Mouse (Mus musculus) cerebellum, adult 9-10 months (tissue): ENCODE results near the gene Gm21954.
A peak's percentile ranks its signal among the peaks of the same experiment; 100 is the strongest.

ENCODE experiments used
- DNase-seq: peaks from one replicate; pipeline ENCODE4 v3.0.0; 2022

The Gm21954 gene

DNA sequence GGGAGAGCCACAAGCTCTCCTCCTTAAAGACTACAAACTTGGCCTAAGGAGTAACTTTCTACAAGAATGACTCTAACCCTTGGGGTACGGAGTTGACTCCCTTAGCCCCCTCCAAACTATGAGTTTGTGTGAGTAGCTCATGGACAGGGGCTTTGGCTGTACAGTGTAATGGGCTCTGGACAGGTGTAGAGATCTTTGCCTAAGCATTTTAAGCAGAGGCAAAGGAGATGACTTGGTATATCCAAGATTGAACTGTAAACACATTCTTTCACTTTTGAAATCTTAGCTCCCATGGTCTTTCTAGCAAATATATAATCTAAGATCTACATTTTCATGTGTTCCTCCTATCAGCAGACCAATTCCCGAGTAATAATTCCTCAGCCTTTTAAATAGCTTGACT lies at the start of gene Gm21954:
Gm21954 (minus strand) TSS at position 101 of the 400 bp plus-strand sequence.
- peak; percentile 18 for DNase-seq

DNA sequence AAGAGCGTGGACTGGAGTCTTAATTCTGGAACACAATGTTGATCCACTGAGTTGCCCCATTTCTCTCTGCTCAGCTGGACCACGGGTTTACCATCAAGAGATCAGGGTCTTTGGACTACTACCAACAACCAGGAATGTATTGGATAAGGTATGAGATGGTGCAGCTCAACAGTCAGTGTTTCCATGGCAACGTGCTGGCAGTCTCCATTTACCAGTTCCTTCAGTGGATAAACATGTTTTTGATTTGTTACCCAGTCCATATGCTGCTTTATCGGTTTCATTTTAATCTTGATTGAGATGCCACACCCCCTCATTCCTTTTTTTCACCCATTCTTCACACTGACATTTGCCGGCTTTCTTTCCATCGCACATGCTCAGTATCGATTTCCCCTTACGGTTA lies 49.8 kb upstream of the Gm21954 start:
- peak; percentile 67 for DNase-seq

DNA sequence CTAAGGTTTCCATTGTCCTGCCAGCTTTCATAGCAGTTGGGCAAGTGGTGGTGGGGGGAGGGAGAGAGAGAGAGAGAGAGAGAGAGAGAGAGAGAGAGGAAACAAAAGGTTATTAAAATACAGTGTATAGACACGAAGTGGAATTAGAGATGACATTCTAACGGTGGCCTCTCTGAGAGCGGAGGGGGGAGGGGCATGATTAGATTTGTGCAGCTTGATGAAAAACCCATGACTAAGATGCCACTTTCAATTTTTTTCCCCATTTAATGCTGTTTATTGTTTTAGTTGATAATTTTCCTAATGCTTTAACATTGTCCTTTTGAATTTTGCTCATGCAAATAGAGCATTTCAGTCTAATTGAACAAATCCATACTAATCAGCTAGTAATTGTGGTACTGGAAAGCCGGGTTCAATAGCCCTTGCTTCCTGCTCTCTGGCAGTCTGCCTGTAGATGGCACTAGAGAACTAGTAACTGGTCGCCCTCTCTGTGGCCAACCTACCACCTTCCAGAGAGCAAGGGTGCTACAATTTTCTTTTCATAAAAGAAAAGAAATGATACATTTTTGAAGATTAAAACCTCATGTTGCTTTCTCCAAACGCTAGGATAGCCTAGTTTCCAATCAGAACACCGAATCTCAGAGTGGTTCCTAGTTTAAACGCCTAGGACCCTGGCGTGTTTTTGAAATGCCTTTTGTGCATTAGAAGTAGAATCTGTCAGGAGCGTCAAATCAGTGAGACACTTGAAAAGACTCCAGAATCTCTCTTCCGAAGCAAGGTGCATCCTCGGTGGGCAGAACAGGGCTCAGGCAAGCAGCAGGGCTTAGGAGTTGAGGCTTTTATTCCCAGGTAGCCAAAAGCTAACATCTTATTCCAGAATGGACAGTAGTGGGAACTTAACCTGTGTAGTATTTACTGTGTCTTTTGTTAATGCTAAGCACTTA lies 48.5 kb upstream of the Gm21954 start:
- peak; percentile 93 for DNase-seq

DNA sequence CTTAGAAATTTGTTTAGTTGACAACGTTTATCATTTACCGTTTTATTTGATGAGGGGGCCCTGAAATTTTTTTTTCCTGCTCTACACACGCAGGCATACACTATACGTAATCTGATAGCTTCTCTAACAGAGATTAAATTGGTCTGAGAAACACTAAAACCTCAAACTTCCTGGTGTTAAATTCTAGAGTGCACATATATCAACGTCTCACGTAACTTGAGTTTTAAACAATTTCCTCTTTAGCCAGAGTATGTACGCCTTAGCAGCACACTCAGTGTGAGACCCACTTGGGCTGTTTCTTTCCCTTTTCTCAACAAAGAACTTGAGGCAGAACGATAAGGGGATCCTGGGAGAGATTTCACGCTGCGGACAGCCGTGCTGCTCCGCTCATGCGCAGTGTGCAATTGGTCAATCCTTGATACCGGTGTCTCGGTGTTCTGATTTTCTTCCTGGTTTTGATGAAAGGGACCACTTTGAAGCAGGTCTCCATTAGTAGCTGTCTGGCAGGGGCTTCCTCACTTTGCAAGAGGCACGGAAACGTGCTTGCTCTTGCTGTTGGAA lies 45.5 kb upstream of the Gm21954 start:
- DNase-seq, result no peak

DNA sequence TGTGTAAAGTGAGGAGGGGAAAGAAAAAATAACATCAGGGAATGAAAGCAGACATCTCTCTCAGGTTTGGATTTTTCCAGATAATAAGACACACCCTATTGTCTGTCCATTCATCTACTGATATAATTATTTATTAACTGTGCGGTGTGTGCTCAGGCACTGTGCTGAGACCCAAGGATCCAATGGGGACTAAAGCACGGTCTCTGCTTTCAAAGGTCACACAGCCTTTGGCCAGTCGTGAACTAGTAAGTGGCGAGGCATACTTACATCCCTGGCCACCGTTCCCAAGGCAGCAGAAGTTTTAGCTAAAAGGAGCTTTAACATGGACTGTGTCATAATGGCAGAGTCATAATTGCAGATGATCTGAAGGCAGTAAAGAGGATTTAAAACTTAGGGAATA lies 44.0 kb upstream of the Gm21954 start:
- DNase-seq, result no peak

DNA sequence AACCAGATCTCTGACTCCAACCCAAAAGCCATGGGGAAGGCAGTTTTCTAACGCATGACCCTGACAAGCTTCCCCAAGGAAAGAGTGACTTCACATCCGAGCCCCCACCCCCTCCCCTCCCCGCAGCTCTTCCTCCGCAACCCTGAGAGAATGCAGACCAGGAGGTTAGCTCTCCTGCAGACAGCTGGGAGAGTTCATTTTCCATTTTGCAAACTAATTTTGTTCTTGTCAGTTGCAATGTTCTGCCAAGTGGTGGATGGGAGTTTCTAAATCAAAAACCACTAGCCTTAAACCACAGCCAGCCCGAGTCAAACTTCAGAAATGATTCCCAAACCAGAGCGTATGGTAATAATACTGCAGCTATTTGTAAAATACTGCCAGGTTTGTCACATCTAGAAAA lies 39.6 kb upstream of the Gm21954 start:
- no peak for DNase-seq

DNA sequence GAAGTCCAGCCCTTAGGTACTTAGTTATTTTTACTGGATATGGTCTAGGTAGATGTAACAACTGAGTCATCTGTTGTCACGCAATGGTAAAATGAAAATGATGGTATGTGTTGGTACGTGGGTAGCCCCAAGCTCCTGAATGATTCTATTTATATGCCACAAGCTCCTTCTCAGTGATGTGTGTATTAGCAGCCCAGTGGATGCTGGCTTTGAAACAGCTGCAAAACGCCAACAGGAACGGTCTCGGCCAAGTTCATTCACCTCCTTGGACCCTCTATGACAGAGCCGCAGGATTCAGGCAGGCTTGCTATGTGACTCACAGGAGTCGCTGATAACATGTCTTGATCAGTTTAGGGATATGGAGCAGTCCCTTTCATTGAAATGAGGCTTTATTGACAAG lies 38.2 kb upstream of the Gm21954 start:
- no peak for DNase-seq

DNA sequence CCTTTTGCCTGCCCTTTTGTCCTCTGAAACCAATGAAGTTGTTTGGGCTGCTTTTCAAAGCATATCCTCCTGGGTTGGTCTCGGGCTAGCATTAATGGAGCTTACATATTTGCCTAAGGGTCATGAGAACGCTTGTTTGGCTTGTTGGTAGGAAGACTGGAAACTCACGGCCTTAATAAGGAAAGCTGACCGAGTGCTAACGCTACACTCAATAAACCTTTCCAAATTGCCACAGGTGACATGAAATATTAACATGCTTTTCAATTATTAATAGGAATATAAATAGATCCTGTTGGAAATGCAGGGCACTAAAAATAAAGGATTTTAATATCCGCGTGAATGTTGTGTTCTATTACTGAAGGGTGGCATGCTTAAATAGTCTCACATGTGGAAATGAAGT lies 27.3 kb upstream of the Gm21954 start:
- DNase-seq, result no peak

DNA sequence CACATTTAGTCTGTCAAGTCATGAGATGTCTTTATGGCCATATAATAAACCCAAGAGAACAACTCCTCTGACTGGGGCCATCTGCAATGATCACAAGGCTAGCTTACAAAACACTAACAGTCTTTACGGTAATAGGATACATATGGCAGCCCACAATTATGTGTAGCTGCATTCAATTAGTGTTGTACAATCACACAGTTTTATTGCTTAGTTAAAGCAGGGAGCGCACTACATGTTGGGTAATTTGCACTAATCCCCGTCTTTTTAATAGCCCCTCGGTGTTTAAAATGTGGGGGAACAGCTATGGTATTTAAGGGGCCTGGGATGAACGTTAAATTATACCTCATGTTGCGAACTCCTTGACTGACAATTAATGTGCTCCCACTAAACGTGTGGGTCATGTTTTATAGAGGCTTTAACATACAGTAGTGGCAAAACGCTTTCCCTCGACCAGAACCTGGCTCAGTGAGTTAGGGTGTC lies 24.5 kb upstream of the Gm21954 start:
- no peak for DNase-seq

DNA sequence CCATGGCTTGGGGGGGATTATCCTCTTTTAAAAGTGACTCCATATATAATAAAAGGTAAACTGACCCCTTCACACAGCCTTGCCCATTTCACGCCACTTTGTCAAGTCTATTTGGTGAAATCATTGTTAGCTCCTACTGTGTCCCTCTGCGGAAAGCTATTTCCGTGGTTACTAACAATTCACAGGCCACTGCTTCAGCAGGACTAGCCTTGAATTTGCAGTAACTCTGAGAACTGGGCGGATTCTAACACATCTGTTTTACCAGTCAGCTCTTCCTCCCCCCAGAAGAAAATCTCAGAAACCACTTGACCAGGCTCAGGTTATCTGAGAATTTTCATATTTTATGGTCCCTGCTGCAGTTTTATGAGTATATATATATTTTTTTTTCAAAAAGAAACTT lies 23.9 kb upstream of the Gm21954 start:
- DNase-seq, result no peak

DNA sequence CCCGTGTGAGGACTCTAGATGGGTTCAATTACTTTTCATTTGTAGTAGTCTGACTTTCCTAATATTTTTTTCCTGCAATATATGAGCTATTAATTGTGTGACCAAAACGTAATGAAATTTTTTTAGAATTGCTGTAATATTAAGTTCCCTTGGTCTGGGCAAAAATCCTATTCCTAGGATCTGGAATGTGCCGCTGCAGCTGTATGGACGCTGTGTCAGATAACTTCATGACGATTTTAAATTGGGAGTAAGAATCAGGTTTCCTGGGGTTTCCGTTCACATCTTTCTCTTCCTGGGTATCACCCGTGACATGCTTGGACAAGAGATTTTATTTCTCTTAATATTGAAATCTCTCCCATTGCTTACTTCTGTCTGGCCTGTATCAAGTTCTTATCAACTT lies 23.2 kb upstream of the Gm21954 start:
- no peak for DNase-seq

DNA sequence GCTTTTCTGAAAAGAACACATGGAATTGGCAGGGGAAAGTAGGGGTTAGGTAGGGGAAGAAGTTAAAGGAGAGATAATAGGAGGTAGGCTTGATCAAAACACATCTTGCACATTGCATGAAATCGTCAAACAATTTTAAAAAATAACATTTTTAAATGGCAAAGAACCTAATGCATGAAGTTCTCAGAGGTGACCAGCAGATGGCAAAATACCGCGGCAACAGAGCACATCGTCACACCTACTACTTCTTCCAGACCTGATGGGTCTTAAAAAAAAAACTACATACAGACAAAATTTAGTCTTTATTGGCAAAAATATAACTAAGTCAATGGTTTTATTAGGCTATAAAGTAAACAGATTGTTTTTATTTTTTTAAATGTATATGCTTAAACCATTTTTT lies 22.3 kb upstream of the Gm21954 start:
- peak; percentile 46 for DNase-seq

DNA sequence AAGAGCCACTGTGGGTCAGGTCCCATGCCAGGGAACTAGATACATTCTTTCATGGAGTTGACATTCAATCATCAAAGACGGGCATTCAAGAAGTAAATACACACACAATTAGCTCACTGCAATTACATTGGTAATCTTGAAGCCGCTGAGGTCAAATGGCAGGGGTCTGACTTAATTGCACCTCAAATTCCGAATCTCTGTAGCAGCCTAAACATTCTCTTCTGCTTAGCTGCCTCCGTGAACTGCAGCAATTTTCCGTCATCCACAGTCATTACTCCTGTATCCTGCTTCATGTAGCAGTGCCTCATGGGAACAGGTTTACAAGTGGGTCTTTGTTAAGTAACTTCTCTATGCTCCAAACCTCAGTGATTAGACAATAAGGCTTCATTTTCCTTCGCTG lies 20.0 kb upstream of the Gm21954 start:
- DNase-seq, result no peak

DNA sequence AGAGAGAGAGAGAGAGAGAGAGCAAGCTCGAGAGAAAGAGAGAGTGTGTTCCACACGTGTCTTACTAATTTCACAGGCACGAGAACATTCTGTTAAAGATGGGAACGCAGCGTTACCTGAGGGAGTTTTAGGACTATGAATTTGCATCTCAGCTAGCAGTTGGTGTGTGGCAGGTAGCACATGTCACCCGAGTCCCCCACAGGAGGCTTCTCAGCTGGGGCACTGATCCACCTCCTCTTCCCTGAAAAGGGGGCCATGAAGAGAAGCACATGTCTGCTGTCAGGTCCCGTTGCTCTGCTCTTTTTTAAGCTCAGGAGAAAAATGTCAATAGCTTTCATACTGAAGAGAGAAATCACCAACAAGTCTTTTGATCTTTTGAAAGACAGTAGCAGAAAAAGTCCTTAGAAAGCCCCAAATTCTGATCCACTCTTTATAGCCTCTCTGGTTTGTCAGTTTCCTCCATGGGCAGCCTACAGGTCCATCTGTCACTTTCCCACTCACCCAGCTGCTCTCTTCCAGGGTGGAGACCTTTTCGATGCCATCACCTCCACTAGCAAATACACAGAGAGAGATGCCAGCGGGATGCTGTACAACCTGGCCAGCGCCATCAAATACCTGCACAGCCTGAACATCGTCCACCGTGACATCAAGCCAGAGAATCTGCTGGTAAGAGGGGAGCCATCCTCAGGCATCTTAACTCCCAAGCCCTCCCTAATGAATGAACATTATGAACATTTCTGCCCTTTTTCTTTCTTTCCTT lies 17.4 kb upstream of the Gm21954 start:
- peak; percentile 97 for DNase-seq

DNA sequence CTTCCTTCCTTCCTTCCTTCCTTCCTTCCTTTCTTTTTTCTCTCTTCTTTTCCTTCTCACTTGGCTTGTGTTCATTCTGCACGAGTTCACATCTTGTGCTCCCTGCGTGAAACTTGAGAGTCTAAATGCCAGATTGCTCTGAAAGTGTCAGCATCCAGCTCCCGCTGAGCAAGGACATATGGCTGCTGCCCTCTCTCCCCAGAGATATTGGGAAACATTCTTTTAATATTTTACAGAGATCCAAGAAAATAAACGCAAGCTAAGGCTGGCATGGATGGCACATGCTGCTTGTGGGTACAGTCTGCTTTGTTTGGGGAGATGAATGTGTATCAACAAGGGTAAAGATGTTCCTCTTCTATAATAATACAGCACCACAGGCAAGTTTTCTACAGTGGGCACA lies 11.3 kb upstream of the Gm21954 start:
- DNase-seq, result peak; percentile 93

DNA sequence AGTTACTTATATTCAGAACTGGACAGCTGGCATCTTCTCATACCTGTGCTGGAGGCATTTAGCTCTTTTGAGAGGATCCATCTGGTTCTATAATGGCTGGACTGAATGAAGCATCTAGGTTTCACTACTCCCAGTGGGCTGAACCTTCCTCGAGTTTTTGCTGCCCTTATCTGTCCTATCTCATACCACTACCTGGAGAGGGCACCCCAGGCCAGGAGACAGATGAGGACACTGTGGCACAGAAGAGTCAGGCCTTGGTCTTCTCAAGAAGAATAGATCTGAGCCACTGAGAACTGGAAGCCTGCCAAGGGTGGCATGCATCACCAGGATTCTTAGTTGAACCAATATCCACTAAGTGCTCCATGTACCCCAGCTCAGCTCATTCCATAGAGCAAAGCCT lies 9.1 kb upstream of the Gm21954 start:
- DNase-seq, result peak; percentile 52

DNA sequence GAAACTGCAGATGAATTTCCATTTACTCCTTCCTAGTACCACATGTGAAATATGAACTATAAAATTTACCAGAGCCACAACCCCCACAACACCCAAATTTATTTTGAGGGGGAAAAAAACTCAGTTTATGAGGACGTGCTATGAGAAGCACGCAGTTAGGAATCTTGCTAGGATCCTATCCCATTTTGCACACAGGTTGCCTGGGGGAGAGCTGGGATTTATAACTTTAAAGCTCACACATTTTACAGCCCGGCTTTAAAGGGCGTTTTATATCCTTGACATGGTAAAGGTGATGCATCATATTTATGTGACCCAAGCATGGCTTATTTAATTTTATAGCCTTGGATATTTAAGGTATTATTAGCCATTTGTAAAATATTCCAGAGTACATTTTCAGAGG lies 7.3 kb upstream of the Gm21954 start:
- peak; percentile 20 for DNase-seq

DNA sequence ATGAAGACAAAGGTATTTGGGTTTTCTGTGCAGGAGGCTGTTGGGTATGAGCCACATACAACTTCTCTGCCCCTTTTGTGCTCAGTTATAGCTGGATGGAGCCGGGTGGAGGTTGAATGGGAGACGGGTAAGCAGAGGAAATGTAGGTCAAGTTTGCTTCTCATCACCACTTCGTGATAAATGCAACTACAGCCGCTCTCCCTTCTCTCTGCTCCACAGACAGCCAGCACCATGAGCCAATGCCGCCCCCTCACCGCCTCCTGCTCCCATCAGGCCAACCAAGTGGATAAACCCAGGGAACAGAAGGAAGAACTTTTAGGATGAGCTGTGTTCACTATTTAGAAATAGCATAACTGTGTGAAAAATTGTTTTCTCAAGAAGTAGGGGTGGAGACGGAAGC lies 4.7 kb upstream of the Gm21954 start:
- peak; percentile 53 for DNase-seq

DNA sequence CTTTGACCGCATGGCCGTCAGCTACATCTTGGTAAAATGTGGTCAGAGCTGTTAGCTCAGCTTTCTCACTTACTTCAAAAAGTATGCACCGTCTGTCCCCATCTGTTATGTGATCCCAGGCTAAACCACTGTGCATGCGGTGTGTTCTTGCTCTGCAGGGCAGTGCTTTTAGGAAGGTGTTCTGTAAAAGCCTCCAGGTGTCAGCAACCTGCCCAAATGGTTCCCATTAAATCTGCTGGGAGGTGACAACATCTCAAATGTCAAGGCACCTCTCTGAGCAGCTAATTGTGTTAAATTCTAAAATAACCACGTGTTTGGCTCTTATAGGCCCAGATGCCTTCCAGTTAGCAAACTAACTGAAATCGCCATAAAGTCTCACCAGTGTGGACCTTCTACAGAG lies 1.1 kb upstream of the Gm21954 start:
- peak; percentile 32 for DNase-seq

DNA sequence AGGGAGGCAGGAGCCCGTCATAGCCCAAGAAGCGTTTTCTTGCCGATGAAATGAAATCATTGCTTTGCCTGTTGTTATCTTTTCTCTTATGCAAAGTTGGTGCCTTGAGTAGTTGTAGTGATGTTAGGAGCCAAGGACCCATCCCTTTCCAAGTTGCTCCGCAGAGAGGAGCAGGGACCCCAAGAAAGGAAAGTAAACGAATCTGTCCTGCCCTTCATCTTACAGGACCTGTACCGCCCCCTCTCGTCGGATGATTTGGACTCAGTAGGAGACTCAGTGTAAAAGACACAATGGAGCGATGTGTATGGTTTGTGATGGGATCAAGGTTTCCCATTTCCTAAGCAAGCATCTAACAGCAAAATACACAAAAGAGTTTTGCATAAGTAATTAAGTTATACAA lies 5.7 kb downstream of the Gm21954 start:
- DNase-seq, result peak; percentile 75

DNA sequence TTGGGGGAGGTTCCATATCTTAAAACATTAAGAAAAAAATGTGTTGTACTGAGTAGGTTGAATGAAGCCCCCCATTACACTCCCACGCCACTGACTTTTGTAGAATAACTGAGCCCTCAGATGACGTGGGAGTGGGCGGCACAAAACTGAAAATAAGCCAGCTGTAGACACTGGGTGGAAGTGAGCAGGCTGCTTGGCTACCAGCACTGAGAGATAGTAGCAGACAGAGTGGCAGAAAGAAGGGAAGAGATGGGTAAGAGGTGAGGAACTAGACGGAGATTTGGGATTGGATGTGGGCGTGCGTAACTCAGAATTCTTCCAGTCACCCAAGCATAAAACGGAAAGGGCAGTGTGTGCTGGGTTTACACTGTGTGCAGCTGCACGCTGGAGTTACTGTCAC lies 6.2 kb downstream of the Gm21954 start:
- DNase-seq, result no peak

DNA sequence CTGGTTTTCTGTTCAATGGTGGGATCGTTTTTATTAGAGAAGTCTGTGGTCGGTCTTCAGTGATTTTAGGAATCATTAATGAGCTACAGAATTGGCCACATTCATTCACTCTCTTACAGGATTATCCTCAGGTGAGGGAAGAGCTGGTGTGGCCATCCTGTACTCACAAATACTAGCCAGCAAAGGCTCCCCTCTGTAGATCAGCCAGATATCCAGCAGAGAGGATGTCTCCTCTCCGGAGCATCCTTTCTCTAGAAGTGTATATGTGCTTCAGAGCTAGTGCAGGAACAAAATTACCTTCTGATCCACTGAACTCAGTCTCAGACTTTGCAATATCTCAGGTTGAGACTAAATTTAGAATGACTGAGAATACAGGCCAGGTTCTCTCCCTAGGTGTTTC lies 7.8 kb downstream of the Gm21954 start:
- DNase-seq, result no peak

DNA sequence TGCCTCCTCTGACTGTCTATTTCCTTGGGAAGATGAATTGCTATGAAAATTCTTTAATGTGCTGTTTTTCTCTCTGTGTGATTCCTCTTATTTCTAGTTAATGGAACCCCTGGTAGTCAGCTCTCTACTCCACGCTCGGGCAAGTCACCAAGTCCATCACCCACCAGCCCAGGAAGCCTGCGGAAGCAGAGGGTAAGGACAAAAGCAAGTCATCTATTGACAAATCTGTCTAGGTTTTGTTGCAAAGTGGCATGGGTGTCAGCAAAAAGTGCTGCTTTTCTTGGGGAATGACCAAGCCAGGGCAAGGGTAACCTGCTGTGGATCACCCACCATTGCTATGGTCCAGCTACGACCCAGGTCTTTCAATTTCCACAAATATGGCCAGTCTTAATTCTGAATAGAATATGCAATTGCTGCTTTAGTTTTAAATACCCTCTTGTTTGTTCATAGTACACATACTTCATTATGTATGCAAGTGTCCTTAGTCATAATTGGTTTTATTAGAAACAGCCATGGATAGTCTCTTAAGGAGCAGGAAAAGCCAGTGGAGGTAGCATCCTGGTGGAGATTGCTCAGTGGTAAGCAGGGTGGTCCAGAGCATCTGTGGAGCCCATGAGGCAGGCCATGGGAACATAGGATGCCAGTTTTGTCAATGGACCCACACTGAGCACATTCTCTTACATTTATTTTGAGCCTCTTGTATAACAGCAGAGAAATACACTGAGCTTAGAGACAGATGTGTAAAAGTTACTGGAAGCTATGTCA lies 8.9 kb downstream of the Gm21954 start:
- no peak for DNase-seq
